Mouse (Mus musculus): Measurements from ENCODE around the gene Shoc2. TPM values are rescaled to one million over a fixed set of nuclear protein-coding genes. Genes with fewer than 3 reads are reported as not detected.
"Not testable (repeated sequence)": the region's sequence is repeated elsewhere in the genome, so short reads cannot be mapped to it uniquely, and the experiment has no call there.

Gene Shoc2
- polyA plus RNA-seq, 1 experiment from 2014 or later = 59.6 TPM

GRCm38 (mm10) chr19:53945171-53946042 lies 1.3 kb downstream of the Shoc2 start:
- under 1% methylated on average over 33 of the region's 69 CpGs for WGBS
- peak overlapping the region; percentile 53 for H3K4me2 ChIP-seq (replicated peaks; ENCODE audit: low read depth, low read length)
- no peaks in the 10 kb centered on the region for H3K36me3 ChIP-seq (ENCODE audit: control insufficient read depth, insufficient read depth, low read length)
- no peaks in the 10 kb centered on the region for H3K9me3 ChIP-seq (ENCODE audit: control insufficient read depth, low read length)
- H3K27ac ChIP-seq (ENCODE audit: low read depth, low read length) = peak overlapping the region; percentile 96
- peak; percentile 24 for ATAC-seq (ENCODE audit: low FRiP score, low TSS enrichment)
- H3K27me3 ChIP-seq (ENCODE audit: control insufficient read depth, insufficient read depth, low read length) = no peaks in the 10 kb centered on the region
- peak overlapping the region; percentile 97 for H3K9ac ChIP-seq (ENCODE audit: low read depth, low read length)
- peak overlapping the region; percentile 86 for H3K4me3 ChIP-seq (ENCODE audit: low read length)
- H3K4me1 ChIP-seq (ENCODE audit: control insufficient read depth, insufficient read depth, low read length) = peaks cover 12% of the 10 kb centered on the region; the same call in 1 of the 2 replicates

GRCm38 (mm10) chr19:53957513-53957912 lies 13.4 kb downstream of the Shoc2 start:
- H3K9me3 ChIP-seq (ENCODE audit: control insufficient read depth, low read length) = no peaks in the 10 kb centered on the region
- H3K36me3 ChIP-seq (ENCODE audit: control insufficient read depth, insufficient read depth, low read length) = no peaks in the 10 kb centered on the region
- H3K27ac ChIP-seq (ENCODE audit: low read depth, low read length) = no peak overlapping the region
- no peaks in the 10 kb centered on the region for H3K27me3 ChIP-seq (ENCODE audit: control insufficient read depth, insufficient read depth, low read length)
- no peak overlapping the region for H3K4me3 ChIP-seq (ENCODE audit: low read length)
- H3K9ac ChIP-seq (ENCODE audit: low read depth, low read length) = no peak overlapping the region
- H3K4me2 ChIP-seq (replicated peaks; ENCODE audit: low read depth, low read length) = no peak overlapping the region
- 87% methylated on average over 2 of the region's 2 CpGs for WGBS
- no peak for ATAC-seq (ENCODE audit: low FRiP score, low TSS enrichment)
- no peaks in the 10 kb centered on the region for H3K4me1 ChIP-seq (ENCODE audit: control insufficient read depth, insufficient read depth, low read length)

- Histone ChIP-seq H3K4me3 (ENCODE audit: low read length) (no peak overlapping the region), H3K27ac (ENCODE audit: low read depth, low read length) (no peak overlapping the region), H3K36me3 (ENCODE audit: control insufficient read depth, insufficient read depth, low read length) (no peaks in the 10 kb centered on the region), H3K27me3 (ENCODE audit: control insufficient read depth, insufficient read depth, low read length) (no peaks in the 10 kb centered on the region), H3K4me2 (replicated peaks; ENCODE audit: low read depth, low read length) (no peak overlapping the region), H3K9me3 (ENCODE audit: control insufficient read depth, low read length) (no peaks in the 10 kb centered on the region), H3K4me1 (ENCODE audit: control insufficient read depth, insufficient read depth, low read length) (no peaks in the 10 kb centered on the region), H3K9ac (ENCODE audit: low read depth, low read length) (no peak overlapping the region)
- no peak for ATAC-seq (ENCODE audit: low FRiP score, low TSS enrichment)
- 85% methylated on average over 4 of the region's 4 CpGs for WGBS
These were observed 18.4 kb downstream of the Shoc2 start for GRCm38 (mm10) chr19:53962511-53962910.

GRCm38 (mm10) chr19:53964347-53964746 lies 20.2 kb downstream of the Shoc2 start:
- H3K4me2 ChIP-seq (replicated peaks; ENCODE audit: low read depth, low read length); H3K27ac ChIP-seq (ENCODE audit: low read depth, low read length); H3K4me1 ChIP-seq (ENCODE audit: control insufficient read depth, insufficient read depth, low read length); H3K27me3 ChIP-seq (ENCODE audit: control insufficient read depth, insufficient read depth, low read length); ATAC-seq (ENCODE audit: low FRiP score, low TSS enrichment); H3K9ac ChIP-seq (ENCODE audit: low read depth, low read length); H3K36me3 ChIP-seq (ENCODE audit: control insufficient read depth, insufficient read depth, low read length); H3K9me3 ChIP-seq (ENCODE audit: control insufficient read depth, low read length); H3K4me3 ChIP-seq (ENCODE audit: low read length): not testable (repeated sequence)
- WGBS = 97% methylated on average over 3 of the region's 3 CpGs

GRCm38 (mm10) chr19:53964910-53965633 lies 21.0 kb downstream of the Shoc2 start:
- Histone ChIP-seq H3K27me3 (ENCODE audit: control insufficient read depth, insufficient read depth, low read length) (no peaks in the 10 kb centered on the region), H3K4me1 (ENCODE audit: control insufficient read depth, insufficient read depth, low read length) (no peaks in the 10 kb centered on the region), H3K4me2 (replicated peaks; ENCODE audit: low read depth, low read length) (no peak overlapping the region), H3K27ac (ENCODE audit: low read depth, low read length) (no peak overlapping the region), H3K9ac (ENCODE audit: low read depth, low read length) (no peak overlapping the region), H3K4me3 (ENCODE audit: low read length) (no peak overlapping the region), H3K36me3 (ENCODE audit: control insufficient read depth, insufficient read depth, low read length) (no peaks in the 10 kb centered on the region), H3K9me3 (ENCODE audit: control insufficient read depth, low read length) (no peaks in the 10 kb centered on the region)
- ATAC-seq (ENCODE audit: low FRiP score, low TSS enrichment) = no peak
- 92% methylated on average over 10 of the region's 10 CpGs for WGBS

- ATAC-seq (ENCODE audit: low FRiP score, low TSS enrichment) = no peak
- Histone ChIP-seq H3K9me3 (ENCODE audit: control insufficient read depth, low read length) (no peaks in the 10 kb centered on the region), H3K27ac (ENCODE audit: low read depth, low read length) (no peak overlapping the region), H3K4me3 (ENCODE audit: low read length) (no peak overlapping the region), H3K4me2 (replicated peaks; ENCODE audit: low read depth, low read length) (no peak overlapping the region), H3K9ac (ENCODE audit: low read depth, low read length) (no peak overlapping the region), H3K36me3 (ENCODE audit: control insufficient read depth, insufficient read depth, low read length) (no peaks in the 10 kb centered on the region), H3K4me1 (ENCODE audit: control insufficient read depth, insufficient read depth, low read length) (no peaks in the 10 kb centered on the region), H3K27me3 (ENCODE audit: control insufficient read depth, insufficient read depth, low read length) (no peaks in the 10 kb centered on the region)
- 87% methylated on average over 3 of the region's 3 CpGs for WGBS
These were observed 25.1 kb downstream of the Shoc2 start for GRCm38 (mm10) chr19:53969226-53969625.

GRCm38 (mm10) chr19:53971938-53972337 lies 27.8 kb downstream of the Shoc2 start:
- H3K9ac ChIP-seq (ENCODE audit: low read depth, low read length) = no peak overlapping the region
- no peaks in the 10 kb centered on the region; the same call in 1 of the 2 replicates for H3K36me3 ChIP-seq (ENCODE audit: control insufficient read depth, insufficient read depth, low read length)
- WGBS = 83% methylated on average over 7 of the region's 7 CpGs
- no peak for ATAC-seq (ENCODE audit: low FRiP score, low TSS enrichment)
- H3K4me3 ChIP-seq (ENCODE audit: low read length) = no peak overlapping the region
- no peak overlapping the region for H3K27ac ChIP-seq (ENCODE audit: low read depth, low read length)
- no peaks in the 10 kb centered on the region for H3K9me3 ChIP-seq (ENCODE audit: control insufficient read depth, low read length)
- no peak overlapping the region for H3K4me2 ChIP-seq (replicated peaks; ENCODE audit: low read depth, low read length)
- no peaks in the 10 kb centered on the region for H3K27me3 ChIP-seq (ENCODE audit: control insufficient read depth, insufficient read depth, low read length)
- no peaks in the 10 kb centered on the region for H3K4me1 ChIP-seq (ENCODE audit: control insufficient read depth, insufficient read depth, low read length)

- Histone ChIP-seq H3K36me3 (ENCODE audit: control insufficient read depth, insufficient read depth, low read length) (no peaks in the 10 kb centered on the region; the same call in 1 of the 2 replicates), H3K4me3 (ENCODE audit: low read length) (no peak overlapping the region), H3K4me1 (ENCODE audit: control insufficient read depth, insufficient read depth, low read length) (no peaks in the 10 kb centered on the region), H3K27me3 (ENCODE audit: control insufficient read depth, insufficient read depth, low read length) (no peaks in the 10 kb centered on the region), H3K27ac (ENCODE audit: low read depth, low read length) (no peak overlapping the region), H3K9ac (ENCODE audit: low read depth, low read length) (no peak overlapping the region), H3K4me2 (replicated peaks; ENCODE audit: low read depth, low read length) (no peak overlapping the region), H3K9me3 (ENCODE audit: control insufficient read depth, low read length) (no peaks in the 10 kb centered on the region)
- no peak for ATAC-seq (ENCODE audit: low FRiP score, low TSS enrichment)
- WGBS = 79% methylated on average over 1 of the region's 1 CpGs
These were observed 29.6 kb downstream of the Shoc2 start for GRCm38 (mm10) chr19:53973656-53974055.

GRCm38 (mm10) chr19:53982041-53982440 lies 37.9 kb downstream of the Shoc2 start:
- 70% methylated on average over 3 of the region's 3 CpGs for WGBS
- no peak overlapping the region for H3K4me2 ChIP-seq (replicated peaks; ENCODE audit: low read depth, low read length)
- no peak overlapping the region for H3K27ac ChIP-seq (ENCODE audit: low read depth, low read length)
- no peak for ATAC-seq (ENCODE audit: low FRiP score, low TSS enrichment)
- no peaks in the 10 kb centered on the region for H3K36me3 ChIP-seq (ENCODE audit: control insufficient read depth, insufficient read depth, low read length)
- no peaks in the 10 kb centered on the region for H3K4me1 ChIP-seq (ENCODE audit: control insufficient read depth, insufficient read depth, low read length)
- no peaks in the 10 kb centered on the region for H3K9me3 ChIP-seq (ENCODE audit: control insufficient read depth, low read length)
- H3K9ac ChIP-seq (ENCODE audit: low read depth, low read length) = no peak overlapping the region
- no peaks in the 10 kb centered on the region for H3K27me3 ChIP-seq (ENCODE audit: control insufficient read depth, insufficient read depth, low read length)
- H3K4me3 ChIP-seq (ENCODE audit: low read length) = no peak overlapping the region

Measured in kidney, embryonic 14.5 days (tissue).